Mouse (Mus musculus) ovary, postnatal 10 days (tissue): ENCODE measurements around the gene Ccdc188.
A peak's percentile ranks its signal among the peaks of the same experiment; 100 is the strongest.

ENCODE experiments used
- DNase-seq: peaks from one replicate; pipeline ENCODE4 v3.0.0; 2022; ENCODE audit warnings: low spot score

Ccdc188 gene

DNA sequence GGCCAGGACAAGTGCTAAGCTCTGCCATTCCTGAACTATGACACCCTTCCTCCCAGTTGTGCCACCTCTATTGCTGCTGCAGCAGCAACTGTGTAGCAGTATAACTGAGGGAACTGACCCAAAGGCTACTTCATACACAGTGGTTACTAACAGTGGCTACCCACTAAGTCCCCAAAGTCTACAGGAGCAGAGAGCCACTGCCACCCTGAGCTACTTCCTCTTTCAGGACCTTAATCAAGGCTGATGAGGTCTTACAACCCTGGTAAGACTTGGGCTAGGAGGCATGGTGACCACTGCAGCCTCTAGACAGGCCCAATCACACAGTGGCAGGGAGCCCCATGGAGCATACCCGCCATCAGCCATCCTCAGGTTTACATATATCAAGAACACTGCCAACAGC lies 15.6 kb upstream of the Ccdc188 start:
- DNase-seq, result no peak

DNA sequence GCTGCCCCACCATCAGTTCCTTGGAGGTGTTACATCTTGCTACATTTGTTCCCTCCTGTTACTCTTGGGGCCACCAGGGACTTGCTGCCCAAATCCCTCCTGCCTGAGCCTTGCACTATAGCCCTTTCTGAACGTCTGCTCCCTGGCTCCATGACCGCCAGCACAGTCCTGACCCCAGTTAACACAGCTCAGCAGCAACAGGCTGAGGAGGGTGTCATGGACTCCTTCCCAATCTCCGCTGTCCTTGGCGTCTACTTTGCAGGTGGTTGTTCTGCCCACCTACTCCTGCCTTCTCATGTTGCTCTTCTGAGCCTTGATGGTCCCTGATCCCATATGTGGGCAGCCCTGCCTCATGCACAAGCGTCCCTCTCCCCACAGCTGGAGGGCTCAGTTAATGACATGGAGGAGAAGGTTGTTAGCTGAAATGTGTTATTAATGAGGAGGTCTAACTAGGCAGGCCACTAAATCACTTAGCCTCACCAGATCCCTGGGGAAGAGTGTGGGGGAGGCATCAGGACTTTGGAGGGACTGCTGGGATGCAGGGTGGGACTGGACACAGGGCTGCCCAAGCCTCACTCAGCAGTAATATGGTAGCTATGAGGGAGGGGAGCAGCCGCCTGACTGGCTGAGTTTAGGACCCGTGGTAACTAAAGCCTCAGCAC lies 14.1 kb upstream of the Ccdc188 start:
- no peak for DNase-seq

DNA sequence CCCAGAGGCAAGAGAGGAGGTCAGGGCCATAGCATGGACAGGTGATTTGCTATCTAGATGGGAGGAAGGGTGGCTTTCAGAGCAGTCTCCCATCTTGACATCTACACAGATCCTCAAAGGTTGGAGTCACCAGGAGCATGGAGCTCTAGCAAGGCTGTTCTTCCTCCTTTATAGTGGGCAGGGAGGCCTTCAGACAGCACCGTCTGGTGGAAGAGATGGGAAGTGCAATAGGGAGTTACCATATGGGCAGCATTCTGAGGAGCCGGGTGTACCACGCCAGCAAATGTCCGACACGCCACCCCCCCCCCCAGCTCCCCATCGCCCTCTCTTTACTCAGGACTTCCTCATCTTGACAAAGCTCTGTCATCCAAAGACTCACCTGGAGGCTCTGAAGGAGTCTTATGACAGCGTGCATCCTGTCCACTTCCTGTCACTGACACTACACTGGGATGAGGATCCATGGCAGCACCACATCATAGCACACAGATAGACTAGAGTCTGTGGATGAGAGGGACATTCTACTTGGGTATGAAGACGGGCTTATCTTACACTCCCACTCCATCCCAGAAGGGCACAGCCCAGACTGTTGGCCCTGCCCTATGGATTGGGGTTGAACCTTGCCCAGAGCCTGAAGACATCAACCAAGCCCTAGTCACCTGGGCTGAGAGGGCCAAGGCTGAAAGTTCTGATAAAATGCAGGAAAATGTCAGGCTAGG lies 6.8 kb upstream of the Ccdc188 start:
- peak; percentile 47 for DNase-seq

DNA sequence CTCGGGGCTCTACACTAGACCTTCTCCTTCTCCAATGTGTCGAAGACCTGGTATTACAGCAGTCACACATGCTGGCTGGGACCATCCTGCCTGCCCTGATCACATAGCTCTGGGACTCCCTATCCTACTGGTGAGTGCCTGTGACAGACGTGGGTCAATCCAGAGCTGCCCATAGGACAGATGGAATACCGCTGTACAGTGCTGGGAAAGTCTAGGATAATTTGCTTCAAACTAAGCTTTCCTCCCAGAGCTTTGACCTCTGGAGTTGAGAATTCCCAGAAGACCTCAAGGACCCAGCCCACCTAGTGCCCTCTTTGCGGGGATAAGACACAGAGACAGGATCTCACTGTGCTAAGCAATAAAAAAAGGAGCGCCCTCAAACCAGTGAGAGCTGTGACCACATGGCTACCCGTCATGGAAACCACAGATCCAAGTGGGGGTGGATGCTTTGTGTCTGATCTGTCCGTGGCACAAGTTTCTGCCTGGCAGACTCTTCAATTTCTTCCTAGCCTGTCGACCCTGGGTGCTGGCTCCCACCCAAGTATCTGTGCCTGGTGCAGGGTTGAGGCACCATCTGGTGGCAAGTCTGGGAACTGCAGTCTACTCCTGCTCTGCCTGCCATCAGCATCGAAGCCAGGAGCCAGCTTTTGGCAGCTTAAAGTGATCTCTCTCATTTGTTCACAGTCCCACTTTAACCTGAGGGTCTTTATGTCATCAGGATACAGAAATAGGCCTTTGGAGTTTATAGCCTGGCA lies 6.1 kb upstream of the Ccdc188 start:
- DNase-seq, result peak; percentile 91

DNA sequence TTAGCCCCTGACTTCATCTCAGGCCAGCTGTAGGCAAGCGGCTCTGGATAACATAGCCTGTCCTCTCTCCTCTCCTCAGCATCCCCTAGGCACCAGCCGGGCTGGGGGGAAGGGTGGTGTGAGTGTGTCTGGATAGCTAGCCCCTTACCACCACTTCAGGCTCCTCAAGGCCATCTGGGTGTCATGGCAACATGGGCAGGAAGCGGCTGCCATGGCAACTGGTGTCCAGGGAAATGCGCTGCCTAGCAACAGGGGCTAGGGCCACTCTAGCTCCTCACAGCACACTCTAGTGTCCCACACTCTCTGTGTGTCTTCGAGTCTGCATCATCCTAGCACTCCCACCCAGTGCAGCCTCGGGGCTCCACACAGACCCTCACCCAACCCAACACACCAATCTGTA lies 4.0 kb upstream of the Ccdc188 start:
- no peak for DNase-seq

DNA sequence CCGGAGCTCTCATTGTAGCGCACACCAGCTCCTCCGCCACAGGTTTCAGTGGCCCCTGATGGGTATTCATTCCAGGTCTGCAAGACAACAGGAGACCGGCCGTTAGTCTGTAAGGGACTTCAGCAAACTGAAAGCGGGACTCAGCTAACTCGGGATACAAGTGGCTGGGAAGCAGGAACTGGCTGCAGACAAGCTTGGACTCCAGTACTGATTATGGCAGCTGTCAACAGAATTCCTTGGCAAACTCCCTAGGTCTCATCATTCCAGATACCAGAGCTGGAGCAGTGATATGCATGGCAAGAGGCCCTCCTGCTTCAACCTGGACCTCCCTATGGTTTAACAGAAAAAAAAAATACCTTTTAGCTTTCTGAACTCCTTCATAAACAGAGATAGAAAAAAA lies 2.8 kb upstream of the Ccdc188 start:
- no peak for DNase-seq

DNA sequence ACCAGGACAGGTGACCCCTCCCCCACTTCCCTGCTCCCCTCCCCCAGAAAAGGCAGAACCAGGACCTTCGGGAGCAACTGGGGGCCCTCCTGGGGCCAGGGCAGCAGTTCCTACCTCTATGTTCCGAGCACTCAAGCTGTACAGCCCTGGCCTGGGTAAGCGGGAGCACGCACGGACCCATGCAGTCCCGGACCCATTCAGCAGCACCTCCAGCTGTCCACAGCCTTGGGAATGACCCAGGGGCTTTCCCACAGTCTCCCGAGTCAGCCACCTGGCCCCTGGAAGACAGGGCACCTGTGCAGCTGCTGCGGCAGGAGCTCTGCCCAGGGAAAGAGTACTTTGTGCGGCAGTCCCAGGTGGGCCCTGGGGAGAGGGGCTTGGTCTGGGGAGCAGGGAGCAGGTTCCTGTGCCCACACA lies 909 bp downstream of the Ccdc188 start:
- DNase-seq, result no peak

DNA sequence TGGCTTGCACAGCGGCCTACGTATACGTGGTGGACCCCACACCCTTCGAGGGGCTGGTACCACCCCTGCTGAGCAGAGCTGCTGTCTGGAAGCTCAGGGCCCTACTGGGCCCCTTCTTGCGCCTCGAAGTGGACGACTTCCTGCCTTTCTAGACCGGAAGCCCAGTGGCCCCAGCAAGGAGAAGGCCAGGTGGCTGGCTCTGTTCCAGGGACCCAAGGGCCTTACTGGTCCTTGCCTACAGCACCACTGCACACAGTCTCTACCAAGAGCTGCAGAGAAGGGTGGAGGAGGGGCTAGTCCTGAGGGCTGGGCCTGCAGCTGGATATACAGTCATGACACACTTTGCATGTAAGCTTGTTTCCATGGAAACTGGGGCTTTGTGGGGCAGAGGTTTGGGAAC lies 2.3 kb downstream of the Ccdc188 start:
- DNase-seq, result no peak

DNA sequence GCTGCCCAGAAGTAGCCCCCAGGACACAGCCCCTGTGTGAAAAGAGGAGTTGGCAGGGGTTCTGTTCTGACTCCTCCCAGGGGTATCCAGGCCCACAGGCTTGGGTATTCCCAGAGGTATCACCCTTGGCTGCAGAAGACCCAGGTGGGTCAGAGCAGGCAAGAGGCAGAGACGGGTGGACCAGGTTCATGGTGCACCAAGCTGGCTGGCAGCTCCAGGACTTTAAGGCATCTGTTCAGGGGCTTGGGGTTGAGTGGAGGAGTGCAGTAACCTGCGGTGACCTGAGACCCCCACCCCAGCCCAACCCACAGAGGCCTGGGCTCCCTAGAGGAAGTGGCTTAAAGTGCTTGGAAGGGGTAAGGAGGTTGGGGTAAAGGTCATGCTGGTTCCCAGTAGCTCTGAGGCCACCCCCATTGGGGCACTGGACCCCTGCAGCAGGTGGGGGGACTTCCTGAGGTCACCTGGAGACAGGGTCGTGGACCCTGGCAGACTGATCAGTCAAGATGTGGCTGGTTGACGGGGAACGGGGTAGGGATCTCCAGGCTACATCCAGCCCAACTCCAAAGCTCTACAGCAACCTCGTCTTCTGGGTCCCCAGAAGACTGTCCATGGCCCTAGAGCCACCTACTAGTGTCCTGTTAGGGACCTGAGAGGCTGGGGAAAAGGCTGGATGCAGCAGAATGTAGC lies 3.3 kb downstream of the Ccdc188 start:
- DNase-seq, result no peak

DNA sequence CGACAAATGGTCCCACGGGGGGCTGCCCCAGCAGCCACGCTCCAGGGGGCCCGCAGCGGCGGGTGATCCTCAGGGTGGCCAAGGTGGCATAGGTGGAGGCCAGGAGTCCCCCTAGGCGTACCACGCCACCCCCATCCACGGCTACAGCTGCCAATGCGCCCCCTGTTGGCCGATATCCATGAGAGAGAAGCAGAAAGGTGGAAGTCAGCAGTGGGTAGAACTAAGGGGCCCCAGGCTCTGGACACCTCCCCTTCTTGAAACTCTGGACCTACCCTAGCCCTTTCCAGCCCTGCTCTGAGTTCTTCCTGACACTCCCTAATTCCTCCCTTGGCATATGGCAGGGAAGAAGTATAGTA lies 3.8 kb downstream of the Ccdc188 start:
- DNase-seq, result no peak

DNA sequence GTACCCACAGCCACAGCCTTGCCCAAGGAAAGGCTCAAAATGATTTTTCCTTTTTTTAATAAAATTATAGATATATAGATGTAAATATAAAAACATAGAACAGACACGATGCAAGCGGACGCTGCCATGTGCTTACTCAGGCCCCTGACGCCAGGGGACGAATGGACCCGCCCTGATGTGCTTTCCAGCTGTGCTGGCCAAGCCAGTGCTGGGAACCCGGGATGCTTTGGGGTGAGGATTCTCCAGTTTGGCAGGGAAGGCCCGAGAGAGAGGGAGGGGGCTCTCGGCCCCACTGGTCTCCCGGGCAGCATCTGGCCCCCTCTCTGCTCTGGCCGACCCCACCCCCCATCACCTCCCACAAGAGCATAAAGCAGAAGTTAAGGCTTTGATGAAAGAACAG lies 4.5 kb downstream of the Ccdc188 start:
- no peak for DNase-seq

DNA sequence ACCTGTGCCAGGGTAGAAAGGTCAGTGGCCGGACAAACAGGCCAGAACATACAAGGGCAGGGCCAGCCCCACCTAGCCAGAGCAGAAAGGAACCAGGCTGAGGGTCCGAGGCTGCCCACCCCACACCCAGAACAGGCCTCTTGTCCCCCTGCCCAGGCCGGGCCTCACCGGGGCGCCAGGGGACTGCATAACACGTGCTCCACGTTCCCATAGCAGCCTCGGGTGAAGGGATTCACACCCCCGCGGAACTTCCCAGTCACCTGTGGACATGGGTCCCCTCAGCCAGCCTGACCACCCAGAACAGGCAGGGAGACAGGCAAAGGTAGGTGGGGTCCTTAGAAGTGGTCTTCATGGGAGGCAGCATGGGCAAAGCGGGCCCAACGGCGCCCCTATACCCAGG lies 9.5 kb downstream of the Ccdc188 start:
- DNase-seq, result no peak

DNA sequence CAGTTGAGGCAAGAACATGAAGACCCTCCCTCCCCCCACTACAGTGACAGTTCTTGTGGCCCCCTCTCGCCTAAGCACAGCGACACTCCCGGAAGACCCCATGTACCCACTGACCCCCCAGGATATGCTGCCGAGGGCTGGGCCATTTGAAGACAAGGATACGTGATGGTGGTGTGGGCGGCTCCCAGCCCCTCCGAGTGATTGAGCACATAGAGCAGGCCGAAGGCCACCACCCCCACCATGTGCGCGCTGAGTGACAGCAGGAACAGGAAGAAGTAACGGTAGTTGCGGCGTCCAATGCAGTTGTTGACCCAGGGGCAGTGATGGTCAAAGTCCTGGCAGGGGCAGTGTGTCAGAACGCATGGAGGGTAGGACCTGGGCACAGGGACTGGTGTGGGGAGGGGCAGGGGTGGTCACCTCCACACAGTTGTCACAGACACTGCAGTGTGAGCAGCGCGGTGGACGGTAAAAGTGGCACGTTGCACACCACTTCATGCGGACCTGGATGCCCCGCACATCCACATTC lies 10.3 kb downstream of the Ccdc188 start:
- DNase-seq, result no peak

DNA sequence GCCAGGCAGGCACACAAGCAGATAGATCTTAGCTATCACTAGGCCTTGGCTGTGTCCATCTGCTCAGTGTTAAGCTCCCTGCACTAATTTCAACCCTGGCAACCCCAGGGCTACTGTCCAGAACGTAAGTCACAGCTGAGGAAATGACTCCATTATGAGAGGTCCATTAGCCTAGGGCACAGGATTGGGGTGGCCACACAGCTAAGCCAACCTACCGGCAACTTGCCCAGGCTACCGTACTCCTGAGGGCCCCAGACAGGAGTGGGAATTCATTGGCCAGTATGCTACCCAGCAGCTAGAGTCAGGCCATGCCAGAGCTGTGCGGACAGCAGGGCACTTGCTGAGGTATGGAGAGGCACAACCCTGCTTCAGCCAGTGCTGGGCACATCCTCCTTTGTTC lies 11.2 kb downstream of the Ccdc188 start:
- DNase-seq, result no peak

DNA sequence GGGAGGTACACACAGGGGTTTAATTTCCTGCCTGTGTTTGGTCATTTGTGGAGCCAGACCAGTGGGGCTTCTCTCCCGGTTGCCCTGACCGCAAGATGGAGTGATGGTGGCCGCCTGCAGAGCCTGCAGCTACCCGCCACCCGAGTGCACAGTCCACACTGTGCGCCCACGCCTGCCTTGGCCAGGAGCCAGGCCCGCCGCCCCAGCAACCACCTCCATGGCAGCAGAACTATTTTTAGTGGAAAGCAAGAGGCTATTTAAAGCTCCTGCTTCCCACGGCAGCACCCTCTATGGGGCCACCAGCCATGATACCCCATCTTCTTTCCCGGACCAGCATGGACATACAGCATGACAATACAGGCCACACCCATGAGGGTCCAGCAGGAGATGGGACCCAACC lies 11.9 kb downstream of the Ccdc188 start:
- no peak for DNase-seq

DNA sequence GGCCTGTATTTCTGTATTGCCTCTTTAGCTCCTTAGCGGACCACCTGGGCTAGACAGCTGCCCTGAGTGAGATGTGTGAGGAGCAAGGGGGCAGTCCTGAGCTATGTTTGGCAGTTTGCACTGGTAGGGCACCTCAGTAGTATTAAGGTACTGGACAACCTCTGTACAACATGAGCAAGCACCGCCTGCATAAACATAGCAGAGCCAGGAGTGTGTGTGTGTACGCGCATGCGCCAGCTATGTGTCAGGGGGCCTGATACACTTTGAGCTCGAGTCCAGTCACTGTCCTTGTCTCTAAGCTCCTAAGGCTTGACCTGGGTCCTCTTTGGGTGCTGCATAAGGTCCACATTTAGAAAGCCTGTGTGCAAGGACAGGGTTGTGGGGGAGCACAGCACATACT lies 12.9 kb downstream of the Ccdc188 start:
- no peak for DNase-seq

DNA sequence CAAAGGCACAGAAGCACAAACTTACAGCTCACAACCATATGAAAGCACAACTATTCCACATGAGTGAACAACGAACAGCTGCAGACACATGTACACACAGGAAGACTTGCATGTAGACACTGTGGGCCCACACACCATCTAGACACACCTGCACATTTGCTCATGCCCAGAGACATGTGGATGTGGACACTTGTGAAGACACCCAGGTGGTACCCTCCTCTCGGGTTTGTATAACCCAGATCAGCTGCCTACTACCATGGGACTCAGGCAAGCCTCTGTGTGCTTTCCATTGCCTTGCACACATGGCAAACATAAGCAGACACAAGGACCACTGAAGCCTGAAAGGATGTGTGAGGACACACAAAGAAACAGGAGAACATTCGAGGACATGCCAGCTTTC lies 13.4 kb downstream of the Ccdc188 start:
- DNase-seq, result no peak

DNA sequence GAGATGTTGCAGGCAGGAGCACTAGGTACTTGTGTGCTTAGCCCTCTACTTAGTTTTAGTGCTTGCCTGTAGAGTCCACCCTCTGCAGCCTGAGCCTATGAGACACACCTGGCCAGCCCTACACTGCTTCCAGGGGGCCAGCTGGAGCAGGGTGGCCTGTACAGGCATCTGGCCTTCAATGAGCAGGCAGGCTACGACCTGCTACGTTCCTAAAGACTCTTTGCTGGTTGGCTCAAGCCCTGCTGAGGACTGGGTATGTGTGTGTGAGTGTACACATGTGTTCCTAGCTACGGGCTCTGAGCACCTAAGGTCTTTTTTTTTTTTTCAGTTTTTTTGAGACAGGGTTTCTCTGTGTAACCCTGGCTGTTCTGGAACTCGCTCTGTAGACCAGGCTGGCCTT lies 13.8 kb downstream of the Ccdc188 start:
- no peak for DNase-seq

DNA sequence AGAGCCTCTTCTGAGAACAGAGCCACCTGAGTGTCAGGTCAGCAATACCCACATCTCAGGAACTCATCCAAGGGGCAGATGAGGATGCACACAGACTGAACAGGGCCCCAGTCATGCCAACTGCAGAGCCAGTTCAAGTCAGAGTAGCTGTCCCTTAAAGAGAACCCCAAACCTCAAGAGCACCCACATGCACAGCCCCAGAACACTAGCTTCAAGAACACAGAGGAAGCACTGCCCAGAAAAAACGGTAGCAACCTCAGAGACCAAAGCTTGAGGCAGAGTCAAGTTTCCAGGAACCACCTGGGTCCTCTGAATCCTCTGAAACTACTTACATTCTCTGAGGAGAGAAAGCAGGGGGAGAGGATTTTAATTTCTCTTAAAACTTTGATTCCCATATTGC lies 15.8 kb downstream of the Ccdc188 start:
- no peak for DNase-seq

DNA sequence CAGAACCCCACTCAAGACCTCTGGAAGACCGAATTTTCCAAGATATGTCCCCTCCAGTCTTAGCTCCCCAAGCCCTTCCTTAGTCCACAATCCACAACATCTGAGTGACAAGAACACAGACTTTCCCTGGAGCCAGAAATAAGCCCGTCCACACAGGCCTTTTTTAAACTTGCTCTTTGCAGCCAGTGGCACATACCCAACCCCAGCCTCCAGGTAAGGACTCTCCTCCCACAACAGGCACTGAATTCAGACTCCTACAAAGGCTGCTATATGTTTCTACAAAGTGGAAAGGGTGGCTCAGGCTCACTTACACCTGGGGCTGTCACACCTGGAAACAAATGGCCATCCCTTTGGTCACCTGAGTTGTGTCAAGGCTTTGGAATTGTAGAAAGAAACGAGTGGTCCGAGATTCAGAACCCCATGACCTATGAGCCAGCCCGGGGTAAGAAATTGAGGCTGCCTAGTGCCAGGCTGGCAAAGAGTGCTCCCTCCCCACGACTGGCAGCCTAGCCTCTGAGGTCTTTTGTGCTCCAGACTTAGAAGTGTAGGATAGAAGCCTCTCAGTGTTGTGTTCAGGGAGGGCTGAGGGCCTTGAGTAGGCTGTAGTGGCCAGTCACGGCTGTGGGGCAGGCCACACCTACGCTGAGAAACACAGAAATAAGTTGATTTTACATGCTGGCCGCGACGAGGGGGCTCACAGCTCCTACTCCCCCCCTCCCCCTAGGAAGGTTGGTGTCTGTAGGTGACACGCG lies 16.4 kb downstream of the Ccdc188 start:
- DNase-seq, result no peak

DNA sequence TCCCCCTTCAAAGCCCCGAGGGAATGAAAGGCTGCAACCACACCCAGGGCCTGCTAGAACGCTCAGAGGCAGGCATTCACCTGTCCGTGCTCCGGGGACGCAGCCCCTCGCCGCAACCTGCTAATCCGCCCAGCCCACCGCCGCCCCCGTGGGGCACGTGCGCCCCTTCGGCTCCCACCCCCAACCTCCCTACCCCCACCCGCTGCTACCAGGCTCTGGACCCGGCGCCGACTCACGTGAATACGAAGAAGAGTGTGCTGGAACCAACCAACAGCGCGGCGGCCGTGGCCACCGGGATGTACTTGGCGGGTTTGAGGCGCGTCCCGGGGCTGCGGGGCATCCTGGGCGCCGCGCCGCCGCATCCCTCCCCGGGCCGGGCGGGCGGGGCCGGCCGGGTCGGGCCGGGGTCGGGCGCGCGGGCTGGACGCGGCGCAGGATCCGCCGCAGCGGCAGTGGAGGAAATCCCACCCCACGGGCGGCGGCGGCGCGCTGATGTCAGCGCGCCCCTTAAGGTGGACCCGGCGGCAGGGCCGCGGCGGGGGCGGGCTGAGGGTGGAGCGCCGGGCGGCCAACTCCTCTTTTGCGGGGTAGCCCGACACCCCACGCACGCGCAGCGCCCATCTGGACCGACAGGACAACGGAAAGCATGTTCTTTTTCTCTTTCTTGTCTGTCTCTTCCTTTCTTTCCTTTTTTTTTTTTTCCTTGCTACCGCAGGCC lies 17.2 kb downstream of the Ccdc188 start, which contains the start of gene Zdhhc8:
Gene Zdhhc8, minus strand, starts transcription at position 466 of the 718 bp plus-strand sequence.
- DNase-seq, result peak; percentile 53
